Mouse (Mus musculus) left cerebral cortex, adult 9 months (tissue): ENCODE results near the gene Mrpl20.
"Not testable (repeated sequence)": the region's sequence is repeated elsewhere in the genome, so short reads cannot be mapped to it uniquely, and the experiment has no call there.

Experiments
- DNase-seq, 2 experiments: peaks; one replicate each; pipeline ENCODE4 v3.0.0; 2022; ENCODE audit warnings: low spot score in 2 of 2

The Mrpl20 gene

DNA sequence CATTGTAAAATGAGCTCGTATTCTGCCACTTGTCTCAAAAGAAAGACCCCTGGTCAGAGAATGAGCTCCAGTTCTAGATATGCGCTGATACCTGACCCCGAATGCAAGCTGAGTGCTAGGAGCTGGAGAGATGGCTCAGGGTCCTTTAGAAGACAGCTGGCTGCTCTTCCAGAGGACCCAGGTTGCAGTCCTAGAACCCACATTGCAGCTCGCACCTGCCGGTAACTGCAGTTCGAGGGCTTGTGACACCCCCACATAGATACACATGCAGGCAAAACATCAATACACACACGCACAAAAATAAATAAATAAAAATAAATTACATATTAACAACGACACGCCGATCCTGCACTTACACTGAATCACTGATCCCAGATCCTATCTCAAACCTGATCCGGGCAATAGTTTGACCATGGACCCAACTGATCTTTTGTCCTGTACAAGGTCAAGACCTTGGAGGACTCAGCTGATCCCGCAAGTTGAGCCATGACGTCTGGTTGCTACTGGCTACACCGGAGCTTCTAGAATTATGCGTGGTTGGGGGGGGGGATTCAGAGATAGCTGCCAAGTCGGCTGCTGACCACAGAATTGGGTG is 19.1 kb upstream of the Mrpl20 start:
- DNase-seq: no peak

DNA sequence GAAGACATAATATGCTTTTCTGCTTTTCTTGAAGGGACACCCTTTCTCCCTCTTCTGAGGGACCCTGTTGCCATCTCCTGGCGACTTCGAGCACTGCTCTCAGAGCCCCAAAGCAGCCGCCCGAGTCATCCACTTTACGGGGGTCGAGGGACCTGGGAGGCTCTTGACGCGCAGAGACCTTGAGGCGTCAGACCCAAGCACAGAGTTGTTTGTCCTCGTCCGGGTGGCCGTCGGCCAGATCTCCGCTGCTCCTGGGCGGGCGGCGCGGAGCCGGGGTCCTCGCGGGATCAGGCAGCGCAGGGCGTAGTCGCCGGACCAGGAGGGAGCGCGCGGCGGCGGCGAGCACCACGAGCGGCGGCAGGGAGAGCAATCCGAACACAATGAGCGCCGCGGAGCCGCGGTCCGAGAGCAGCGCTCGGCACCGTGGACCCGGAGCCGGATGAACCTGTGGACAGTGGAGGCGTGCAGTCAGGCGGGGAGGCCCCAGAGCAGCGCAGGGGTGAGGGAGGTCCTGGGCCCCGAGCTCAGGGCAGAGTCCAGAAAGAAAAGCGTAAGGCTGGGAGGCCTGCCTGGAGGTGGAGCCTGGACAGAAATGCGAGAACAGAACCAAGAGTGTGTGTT is 18.5 kb upstream of the Mrpl20 start:
- DNase-seq: peak in 1 of 2 experiments; percentile 80

DNA sequence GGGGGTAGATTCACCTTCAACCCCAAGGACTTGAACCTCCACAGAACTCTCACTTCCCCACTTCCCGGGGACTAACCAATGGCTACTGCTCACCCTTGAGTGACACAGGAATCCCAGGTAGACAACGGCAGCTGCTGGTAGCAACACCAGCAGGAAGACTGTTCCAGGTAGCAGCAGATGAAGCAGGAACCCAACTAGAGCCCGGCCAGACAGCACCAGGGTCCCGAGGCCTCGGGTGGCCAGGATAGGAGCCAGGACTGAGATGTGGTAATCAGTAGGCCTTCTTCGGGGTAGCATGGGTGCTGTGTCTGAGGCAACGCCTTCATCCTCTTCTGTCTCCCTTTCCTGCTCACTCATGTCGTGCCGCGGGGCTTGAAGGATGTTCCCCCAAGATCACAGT is 17.4 kb upstream of the Mrpl20 start:
- DNase-seq: no peak

DNA sequence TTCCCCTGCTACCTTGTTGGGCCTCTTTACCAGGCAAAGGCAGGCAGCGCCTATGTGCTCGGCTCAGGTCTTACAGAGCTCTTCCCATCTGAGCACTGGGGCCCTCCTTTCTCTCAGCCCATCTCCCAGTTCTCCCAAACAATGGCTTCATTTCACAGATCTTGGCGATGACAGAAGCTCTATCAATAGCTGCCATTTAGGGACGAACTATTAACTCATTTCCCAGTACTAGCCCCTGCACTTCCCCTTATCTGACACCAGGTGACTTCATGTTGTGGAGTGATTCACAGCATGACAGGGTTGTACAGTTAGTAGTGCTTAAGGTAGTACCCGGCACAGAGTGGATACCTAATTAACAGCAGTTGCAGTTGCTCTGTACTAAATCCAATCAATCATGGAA is 16.9 kb upstream of the Mrpl20 start, which contains the start of gene Tmem88b:
Gene Tmem88b, minus strand, starts transcription at position 56 of the 400 bp plus-strand sequence.
- no peak for DNase-seq

DNA sequence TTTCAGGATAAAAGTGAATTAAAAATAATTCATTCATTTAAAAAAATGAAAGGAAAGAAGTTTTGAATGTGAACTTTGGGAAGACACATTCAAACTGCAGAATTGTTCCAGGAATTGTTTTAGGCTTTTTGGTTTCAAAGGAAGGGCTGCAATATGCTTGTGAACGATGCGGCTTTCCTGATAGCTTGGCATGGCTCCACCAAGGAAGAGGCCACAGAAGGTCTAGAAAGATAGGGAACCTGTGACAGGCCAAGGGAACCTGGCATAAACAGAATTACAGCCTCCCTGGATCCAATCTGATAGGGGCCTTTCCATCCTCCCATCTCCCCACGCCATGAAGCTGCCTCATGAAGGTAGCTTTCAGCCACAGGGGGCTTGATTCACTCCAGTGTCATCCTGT is 14.4 kb upstream of the Mrpl20 start:
- DNase-seq: no peak

DNA sequence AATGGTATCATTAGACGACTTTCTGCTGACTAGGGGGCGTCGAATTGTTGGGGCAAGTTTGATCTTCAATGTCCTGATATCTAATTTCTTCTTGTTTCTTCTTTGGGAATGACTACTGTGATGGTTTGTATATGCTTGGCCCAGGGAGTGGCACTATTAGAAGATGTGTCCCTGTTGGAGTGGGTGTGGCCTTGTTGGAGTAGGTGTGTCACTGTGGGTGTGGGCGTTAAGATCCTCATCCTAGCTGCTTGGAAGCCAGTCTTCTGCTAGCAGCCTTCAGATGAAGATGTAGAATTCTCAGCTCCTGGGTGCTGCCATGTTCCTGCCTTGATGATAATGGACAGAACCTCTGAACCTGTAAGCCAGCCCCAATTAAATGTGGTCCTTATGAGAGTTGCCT is 13.8 kb upstream of the Mrpl20 start:
- DNase-seq: not testable (repeated sequence)

DNA sequence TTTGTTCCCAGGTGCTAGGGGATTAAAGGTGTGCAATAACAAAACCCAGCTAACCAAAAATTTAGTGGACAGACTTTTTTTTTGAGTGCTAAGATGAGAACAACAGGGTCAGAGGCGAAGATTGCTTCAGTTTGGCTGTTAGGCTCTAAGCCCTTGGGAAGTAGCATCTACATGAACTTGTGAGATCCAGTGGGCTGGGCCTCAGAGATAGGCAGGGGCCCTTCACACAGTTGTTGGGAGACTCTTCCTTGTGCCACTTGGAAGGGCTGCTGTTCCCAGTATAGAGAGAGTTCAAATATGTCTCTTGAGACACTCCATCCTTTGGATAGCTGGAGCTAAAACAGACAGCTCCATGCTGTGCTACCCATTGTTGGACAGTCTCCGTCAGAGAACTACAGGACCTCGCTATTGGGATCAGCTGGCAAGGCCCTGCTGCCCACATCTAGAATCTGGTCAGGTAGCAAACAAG is 12.6 kb upstream of the Mrpl20 start, which contains the start of gene Ankrd65:
Gene Ankrd65, plus strand, starts transcription at position 419 of the 469 bp plus-strand sequence.
- DNase-seq: no peak

DNA sequence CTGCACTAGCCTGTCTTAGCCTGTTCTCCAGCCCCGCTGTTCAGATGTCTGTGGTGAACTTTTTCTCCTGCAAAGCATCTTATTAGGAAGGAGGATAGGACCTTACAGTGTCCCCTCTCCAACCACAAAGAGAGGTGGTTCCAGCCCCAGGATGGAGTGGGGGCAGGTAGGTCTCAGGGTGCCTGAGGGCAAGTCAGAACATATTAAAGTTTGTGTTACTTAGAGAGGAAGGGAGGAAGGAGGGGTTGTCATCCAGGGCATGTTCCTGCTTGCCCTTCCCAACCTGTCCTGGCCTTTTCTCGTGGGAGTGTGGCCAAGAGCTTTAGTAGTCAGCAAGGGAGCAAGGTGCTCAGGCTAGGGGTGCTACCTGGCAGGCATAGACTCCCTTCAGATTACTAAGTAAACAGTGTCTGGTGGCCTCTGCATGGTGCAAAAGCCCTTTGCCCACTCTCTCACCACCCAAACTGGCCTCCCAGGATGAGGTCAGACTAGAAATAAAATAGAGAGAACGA is 12.0 kb upstream of the Mrpl20 start:
- no peak for DNase-seq

DNA sequence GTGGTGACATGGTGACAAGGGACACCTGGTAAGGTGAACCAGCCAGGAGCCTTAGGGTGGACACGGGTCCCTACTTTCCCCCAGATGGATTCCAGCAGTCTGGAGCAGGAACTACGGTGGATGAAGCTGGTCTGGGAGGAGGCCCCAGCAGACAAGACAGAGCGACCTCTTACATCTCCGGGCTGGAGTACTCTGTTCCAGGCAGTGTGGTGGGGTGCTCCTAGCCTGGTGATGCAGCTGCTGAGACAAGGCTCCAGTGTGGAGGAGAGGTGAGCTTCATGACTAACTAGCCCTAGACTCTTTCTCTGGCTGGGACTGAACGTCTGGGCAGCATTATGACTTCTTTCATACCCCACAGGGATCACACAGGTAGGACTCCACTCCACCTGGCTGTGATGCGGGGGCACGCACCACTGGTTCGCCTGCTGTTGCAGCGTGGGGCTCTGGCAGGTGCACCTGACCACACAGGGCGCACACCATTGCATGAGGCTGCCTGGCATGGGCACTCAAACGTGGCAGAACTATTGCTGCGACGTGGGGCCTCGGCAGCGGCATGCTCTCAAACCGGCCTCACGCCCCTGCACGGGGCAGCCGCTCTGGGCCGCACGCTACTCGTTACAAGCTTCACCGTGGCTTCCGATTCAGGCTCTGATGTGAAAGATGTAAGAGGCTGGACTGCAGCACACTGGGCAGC is 11.3 kb upstream of the Mrpl20 start:
- no peak for DNase-seq

DNA sequence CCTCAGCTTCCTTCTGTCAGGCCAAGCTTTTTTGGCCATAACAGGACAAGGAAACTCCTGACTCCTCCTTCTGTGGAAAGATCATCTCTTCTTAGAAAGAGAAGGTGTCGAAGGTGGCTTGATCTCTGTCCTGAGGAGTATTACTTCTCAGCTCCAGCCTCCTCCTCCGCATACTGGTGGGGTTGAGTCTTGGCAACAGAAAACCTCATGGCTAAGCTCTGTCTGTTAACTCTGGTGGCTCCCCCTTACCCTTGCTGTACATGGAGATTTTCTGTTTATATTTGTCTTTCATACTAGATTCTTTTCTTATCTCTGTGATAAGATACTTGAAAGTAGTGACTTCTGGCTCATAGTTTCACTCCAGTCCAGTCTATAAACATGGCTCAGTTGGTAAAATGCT is 8.9 kb upstream of the Mrpl20 start:
- no peak for DNase-seq

DNA sequence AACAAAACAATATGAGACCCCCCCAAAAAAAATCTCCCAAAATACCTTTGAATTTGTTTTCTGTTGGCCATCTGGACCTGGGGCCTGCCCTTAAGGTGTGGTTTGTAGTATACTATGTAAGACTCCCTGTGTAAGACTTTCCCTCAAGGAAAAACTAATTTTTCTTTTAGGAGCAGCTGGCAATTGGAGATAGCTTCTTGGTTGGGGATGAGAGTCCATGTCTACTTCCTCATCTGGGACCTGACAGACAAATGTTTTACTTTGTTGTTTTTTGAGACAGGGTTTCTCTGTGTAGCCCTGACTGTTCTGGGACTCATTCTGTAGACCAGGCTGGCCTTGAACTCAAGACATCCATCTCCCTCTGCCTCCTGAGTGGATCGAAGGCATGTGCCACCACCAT is 603 bp upstream of the Mrpl20 start:
- no peak for DNase-seq

DNA sequence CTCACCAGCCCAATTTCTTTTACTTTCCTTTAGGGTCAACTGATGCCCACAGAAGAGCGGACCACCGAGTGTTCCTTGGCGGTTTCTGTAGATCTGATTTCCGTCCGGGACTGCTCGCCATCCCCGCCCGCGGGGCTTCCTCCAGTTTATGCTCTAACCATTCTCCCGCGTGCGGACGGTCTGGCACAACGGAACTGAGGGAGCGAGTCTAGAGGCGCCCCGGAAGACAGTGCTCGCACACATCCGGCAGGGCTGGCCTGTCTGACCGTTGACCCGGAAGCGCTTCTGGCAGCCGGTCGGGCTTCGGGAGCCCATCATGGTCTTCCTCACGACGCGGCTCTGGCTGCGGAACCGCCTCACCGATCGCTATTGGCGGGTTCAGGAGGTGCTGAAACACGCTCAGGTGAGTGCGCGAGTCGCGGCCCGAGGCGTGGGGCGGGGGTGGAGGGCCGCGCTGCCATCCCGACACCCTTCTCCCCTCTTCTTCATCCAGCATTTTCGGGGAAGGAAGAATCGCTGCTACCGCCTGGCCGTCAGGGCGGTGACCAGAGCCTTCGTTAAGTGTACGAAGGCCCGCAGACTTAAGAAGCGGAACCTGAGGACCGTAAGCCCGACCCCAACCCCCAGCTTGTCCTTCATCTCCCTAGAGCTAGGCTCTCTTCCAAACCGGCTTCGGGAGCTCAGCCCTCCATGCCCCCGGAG is 813 bp downstream of the Mrpl20 start:
- peak; percentile 76 to 96 for DNase-seq

DNA sequence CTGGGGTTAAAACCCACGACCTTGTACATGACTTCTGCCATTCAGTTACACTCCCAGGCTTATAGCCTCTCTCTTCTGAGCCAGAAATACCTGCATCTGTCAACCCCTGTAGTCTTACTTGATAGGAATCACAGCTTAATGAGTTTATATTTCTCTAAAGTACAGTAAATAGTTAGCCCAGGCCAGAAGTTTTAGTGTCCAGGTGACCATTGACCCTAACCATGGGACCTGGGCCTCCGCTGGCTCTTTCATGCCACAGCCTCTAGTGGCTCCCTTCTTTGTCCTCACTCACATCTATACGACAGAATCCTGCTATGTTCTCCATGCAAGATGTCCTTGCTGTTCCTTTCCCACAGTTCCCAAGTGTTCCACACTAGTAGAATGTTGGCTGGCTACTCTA is 5.2 kb downstream of the Mrpl20 start:
- no peak for DNase-seq

DNA sequence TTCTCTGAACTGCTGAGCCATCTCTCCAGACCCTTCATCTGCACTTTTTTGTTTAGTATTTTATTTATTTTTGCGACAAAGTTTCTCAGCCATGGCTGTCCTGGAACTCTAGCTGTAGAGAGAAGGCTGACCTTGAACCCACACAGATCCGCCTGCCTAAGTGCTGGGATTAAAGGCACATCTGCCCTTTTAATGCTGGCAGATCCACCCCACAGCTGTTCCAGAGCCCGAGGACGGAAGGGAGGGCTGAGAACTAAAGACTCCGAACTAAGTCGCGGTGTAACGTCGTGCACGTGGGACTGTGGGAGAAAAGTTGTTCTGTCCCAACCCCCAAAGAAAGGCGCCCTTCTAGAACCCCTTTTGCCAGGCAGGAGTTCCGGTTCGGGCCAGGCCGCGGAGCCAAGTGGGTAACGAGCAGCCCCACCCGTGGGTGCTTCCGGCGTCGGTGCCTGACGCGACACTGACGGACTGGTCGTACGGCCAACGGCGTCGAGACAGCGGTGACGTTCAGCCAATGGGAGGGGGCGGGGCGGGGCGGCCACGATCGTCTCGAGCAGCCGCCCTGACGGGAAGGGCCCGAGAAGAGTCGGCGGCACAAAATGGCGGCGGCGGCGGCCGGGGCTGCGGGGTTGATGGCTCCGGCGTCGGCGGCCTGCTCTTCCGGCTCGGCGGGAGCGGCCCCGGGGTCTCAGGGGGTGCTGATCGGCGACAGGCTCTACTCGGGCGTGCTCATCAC is 9.4 kb downstream of the Mrpl20 start, which contains the start of gene Ccnl2:
Gene Ccnl2, plus strand, starts transcription at position 561 of the 736 bp plus-strand sequence.
- DNase-seq: peak; percentile 85 to 91

DNA sequence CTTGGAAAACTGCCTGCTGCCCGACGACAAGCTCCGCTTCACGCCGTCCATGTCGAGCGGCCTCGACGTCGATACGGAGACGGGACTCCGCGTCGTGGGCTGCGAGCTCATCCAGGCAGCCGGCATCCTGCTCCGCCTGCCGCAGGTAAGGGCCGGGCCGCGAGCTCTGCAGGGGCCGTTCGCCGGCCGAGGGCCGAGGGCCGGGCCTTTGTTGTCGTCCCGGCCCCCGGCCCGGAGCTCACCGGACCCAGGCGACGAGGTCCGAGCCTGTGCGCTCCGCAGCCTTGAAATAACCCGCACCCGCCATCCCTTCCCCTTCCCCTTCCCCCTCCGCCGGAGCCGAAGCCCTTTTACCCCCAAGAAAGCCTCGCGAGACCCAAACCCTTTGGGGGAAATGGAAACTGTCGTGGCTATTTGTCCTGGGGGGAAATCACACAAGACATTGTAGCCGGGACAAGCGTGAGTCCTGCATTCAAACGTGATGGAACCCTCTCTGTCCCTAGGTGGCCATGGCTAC is 10.0 kb downstream of the Mrpl20 start:
- no peak for DNase-seq

DNA sequence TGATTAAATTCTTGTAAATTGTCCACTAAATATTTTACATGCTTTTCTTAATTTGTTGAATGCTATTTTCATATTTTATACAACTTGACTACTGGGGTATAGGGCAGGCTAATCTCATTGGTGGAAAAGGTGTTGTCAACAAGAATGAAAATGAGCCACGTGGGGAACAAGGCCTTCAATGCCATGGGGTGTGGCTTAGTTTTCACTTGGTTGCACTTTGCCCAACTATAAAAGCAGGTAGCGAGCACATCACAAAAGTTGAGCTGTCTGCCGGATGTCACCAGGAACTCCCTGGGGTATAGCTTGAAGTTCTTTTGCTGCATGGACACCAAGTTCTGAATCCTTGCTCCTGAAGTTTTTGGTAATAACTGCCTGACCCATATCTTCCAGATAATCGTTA is 14.9 kb downstream of the Mrpl20 start:
- DNase-seq: no peak

DNA sequence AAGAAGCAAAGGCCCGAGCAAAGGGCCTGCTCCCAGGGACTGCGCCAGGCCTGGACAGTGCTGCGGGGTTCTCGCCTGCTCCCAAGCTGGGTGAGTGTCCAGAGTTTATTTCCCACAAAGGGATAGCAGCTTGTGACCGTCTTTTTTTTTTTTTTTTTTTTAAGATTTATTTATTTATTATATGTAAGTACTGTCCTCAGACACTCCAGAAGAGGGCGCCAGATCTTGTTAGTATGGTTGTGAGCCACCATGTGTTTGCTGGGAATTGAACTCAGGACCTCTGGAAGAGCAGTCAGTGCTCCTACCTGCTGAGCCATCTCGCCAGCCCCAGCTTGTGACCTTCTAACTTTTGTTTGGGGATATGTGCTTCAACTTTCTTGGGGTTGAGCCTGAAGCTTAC is 18.3 kb downstream of the Mrpl20 start:
- no peak for DNase-seq

DNA sequence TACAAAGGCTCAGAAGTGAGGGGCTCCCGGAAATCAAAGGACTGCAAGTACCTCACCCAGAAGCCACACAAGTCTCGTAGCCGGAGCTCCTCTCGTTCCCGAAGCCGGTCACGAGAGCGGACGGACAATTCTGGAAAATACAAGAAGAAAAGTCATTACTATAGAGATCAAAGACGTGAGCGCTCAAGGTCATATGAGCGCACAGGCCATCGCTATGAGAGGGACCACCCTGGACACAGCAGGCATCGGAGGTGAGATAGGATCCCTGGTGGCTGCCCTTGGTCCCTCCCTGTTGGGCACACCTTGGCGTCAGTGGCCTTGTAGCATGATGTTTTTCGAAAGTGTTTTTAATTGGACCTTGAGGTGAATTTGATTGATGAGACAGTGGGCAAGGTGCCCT is 20.8 kb downstream of the Mrpl20 start:
- DNase-seq: no peak

DNA sequence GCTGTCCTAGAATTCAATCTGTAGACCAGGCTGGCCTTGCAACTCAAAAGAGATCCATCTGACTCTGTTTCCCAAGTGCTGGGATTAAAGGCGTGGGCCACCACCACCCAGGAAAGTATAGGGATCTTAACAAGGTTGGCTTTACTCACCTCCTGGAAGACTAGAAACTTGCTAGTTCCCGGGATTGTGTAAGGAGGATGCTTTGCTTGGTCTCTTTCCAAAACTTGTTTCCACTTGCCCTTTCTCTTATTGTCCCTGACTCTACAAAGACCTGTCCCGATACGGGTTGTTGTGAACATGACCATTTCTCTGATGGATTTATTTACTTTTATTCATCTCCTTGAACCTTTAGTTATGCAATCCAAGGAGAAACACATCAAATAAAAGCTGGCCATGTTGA is 27.2 kb downstream of the Mrpl20 start:
- no peak for DNase-seq

DNA sequence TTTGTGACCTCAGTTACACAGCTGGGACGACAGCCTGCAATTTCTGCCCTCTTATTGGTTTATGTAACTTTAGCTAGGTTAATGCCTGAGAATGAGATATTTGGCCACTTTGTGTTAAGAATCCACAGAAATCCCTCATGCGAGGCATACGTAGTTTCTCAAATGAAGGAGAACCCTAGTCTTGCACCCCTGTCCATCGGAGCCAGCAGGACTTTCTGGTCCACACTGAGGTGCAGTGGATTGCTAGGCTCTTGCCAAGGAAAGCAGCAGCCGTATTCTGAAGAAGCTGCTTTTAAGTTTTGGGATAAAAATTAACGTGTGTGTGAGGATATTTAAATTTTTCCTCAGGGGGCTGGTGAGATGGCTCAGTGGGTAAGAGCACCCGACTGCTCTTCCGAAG is 27.9 kb downstream of the Mrpl20 start:
- DNase-seq: no peak

DNA sequence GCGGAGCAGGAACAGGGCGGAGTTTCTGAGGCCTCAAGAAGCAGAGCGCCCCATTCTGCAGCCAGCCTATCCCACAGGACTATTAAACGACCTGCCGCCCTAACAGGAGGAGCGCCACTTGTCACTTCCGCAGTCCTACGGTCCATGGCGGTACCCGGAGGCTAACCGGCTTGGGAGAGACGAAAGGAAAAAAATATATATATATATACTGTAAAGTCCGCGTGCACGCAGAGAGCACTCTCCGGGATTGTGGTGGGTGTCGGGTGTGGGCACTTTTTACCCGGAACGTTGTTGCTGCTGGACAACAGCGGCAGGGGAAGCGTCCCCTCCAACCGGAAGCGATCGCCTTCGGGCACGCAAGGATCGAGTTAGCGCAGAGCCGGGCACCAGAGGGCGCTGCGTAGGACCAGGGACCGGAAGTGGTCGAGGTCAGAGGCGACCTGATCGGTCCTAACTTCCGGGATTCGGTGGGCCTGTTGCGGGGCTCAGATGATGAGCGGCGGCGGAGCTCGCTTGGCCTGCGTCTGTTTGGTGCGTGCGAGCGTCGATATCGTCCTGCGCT is 28.6 kb downstream of the Mrpl20 start, which contains the start of gene Aurkaip1:
Gene Aurkaip1, plus strand, starts transcription at position 68 of the 562 bp plus-strand sequence.
- DNase-seq: peak; percentile 85 to 97
